Mouse (Mus musculus): ENCODE data around the gene Aox4. TPM values are rescaled to one million over a fixed set of nuclear protein-coding genes. Genes with fewer than 3 reads are reported as not detected.
A peak's percentile ranks its signal among the peaks of the same experiment; 100 is the strongest.

Gene Aox4
- polyA plus RNA-seq (2015; fragmentation: Nextera tagmentation; extraction: Ambion mirVana): 0.08 and 0.18 TPM in 2 replicates

- Histone ChIP-seq H3K27me3 (0 out of 2 replicates have a peak, but pooled peaks cover 2% of the 10 kb centered on the region), H3K4me1 (replicated peaks) (peaks cover 7% of the 10 kb centered on the region; the same call in 1 of the 2 replicates), H3K9me3 (replicated peaks) (no peaks in the 10 kb centered on the region), H3K9ac (no peak within 1 kb of the TSS), H3K4me3 (no peak within 1 kb of the TSS), H3K4me2 (no peak within 1 kb of the TSS), H3K36me3 (no peaks in the 10 kb centered on the region), H3K27ac (no peak within 1 kb of the TSS)
- ATAC-seq (replicated peaks; ENCODE audit: insufficient number of reproducible peaks, insufficient read depth, low FRiP score, low read depth): no peak
- WGBS: 79% methylated on average over 17 of the region's 17 CpGs
Measured at GRCm38 (mm10) chr1:58210203-58210602, at the start of gene Aox4. Gene Aox4 (plus strand): TSS chr1:58210397.

GRCm38 (mm10) chr1:58169893-58170292 lies 40.3 kb upstream of the Aox4 start:
- Histone ChIP-seq H3K9ac (no peak overlapping the region), H3K27me3 (peaks cover 5% of the 10 kb centered on the region; the same call in 1 of the 2 replicates), H3K4me2 (no peak overlapping the region), H3K4me3 (no peak overlapping the region), H3K27ac (no peak overlapping the region), H3K4me1 (replicated peaks) (no peaks in the 10 kb centered on the region), H3K36me3 (no peaks in the 10 kb centered on the region), H3K9me3 (replicated peaks) (no peaks in the 10 kb centered on the region)
- ATAC-seq (replicated peaks; ENCODE audit: insufficient number of reproducible peaks, insufficient read depth, low FRiP score, low read depth): no peak
- 65% methylated on average over 6 of the region's 6 CpGs for WGBS

- Histone ChIP-seq H3K36me3 (no peaks in the 10 kb centered on the region), H3K4me1 (replicated peaks) (no peaks in the 10 kb centered on the region), H3K27me3 (no peaks in the 10 kb centered on the region), H3K9ac (no peak overlapping the region), H3K4me2 (no peak overlapping the region), H3K9me3 (replicated peaks) (no peaks in the 10 kb centered on the region), H3K4me3 (no peak overlapping the region), H3K27ac (no peak overlapping the region)
- 61% methylated on average over 5 of the region's 5 CpGs for WGBS
- no peak for ATAC-seq (replicated peaks; ENCODE audit: insufficient number of reproducible peaks, insufficient read depth, low FRiP score, low read depth)
Measured at GRCm38 (mm10) chr1:58188514-58189175, 21.6 kb upstream of the Aox4 start.

GRCm38 (mm10) chr1:58194317-58194716 lies 15.9 kb upstream of the Aox4 start:
- WGBS: 92% methylated on average over 12 of the region's 12 CpGs
- H3K4me3 ChIP-seq: no peak overlapping the region
- peaks cover 10% of the 10 kb centered on the region; the same call in 1 of the 2 replicates for H3K4me1 ChIP-seq (replicated peaks)
- H3K9ac ChIP-seq: no peak overlapping the region
- H3K27me3 ChIP-seq: no peaks in the 10 kb centered on the region
- no peak for ATAC-seq (replicated peaks; ENCODE audit: insufficient number of reproducible peaks, insufficient read depth, low FRiP score, low read depth)
- H3K36me3 ChIP-seq: no peaks in the 10 kb centered on the region
- H3K27ac ChIP-seq: no peak overlapping the region
- no peaks in the 10 kb centered on the region for H3K9me3 ChIP-seq (replicated peaks)
- H3K4me2 ChIP-seq: no peak overlapping the region

GRCm38 (mm10) chr1:58194988-58195387 lies 15.2 kb upstream of the Aox4 start:
- no peak overlapping the region for H3K9ac ChIP-seq
- WGBS: 63% methylated on average over 3 of the region's 3 CpGs
- ATAC-seq (replicated peaks; ENCODE audit: insufficient number of reproducible peaks, insufficient read depth, low FRiP score, low read depth): no peak
- H3K27me3 ChIP-seq: no peaks in the 10 kb centered on the region
- H3K4me2 ChIP-seq: peak overlapping the region; percentile 42; the same call in 1 of the 2 replicates
- no peaks in the 10 kb centered on the region for H3K9me3 ChIP-seq (replicated peaks)
- no peak overlapping the region for H3K4me3 ChIP-seq
- H3K27ac ChIP-seq: no peak overlapping the region
- H3K4me1 ChIP-seq (replicated peaks): peaks cover 10% of the 10 kb centered on the region; the same call in 1 of the 2 replicates
- H3K36me3 ChIP-seq: no peaks in the 10 kb centered on the region

GRCm38 (mm10) chr1:58195541-58195940 lies 14.7 kb upstream of the Aox4 start:
- WGBS: 14% methylated on average over 10 of the region's 10 CpGs
- Histone ChIP-seq H3K9me3 (replicated peaks) (no peaks in the 10 kb centered on the region), H3K9ac (no peak overlapping the region), H3K27ac (no peak overlapping the region), H3K4me2 (peak overlapping the region; percentile 42; the same call in 1 of the 2 replicates), H3K36me3 (no peaks in the 10 kb centered on the region), H3K4me3 (no peak overlapping the region), H3K4me1 (replicated peaks) (peaks cover 10% of the 10 kb centered on the region; the same call in 1 of the 2 replicates), H3K27me3 (no peaks in the 10 kb centered on the region)
- no peak for ATAC-seq (replicated peaks; ENCODE audit: insufficient number of reproducible peaks, insufficient read depth, low FRiP score, low read depth)

GRCm38 (mm10) chr1:58197023-58197422 lies 13.2 kb upstream of the Aox4 start:
- no peaks in the 10 kb centered on the region for H3K9me3 ChIP-seq (replicated peaks)
- H3K27ac ChIP-seq: no peak overlapping the region
- no peak overlapping the region for H3K4me2 ChIP-seq
- no peaks in the 10 kb centered on the region for H3K27me3 ChIP-seq
- H3K4me3 ChIP-seq: no peak overlapping the region
- no peaks in the 10 kb centered on the region for H3K36me3 ChIP-seq
- H3K9ac ChIP-seq: no peak overlapping the region
- ATAC-seq (replicated peaks; ENCODE audit: insufficient number of reproducible peaks, insufficient read depth, low FRiP score, low read depth): no peak
- 77% methylated on average over 9 of the region's 9 CpGs for WGBS
- H3K4me1 ChIP-seq (replicated peaks): peaks cover 10% of the 10 kb centered on the region; the same call in 1 of the 2 replicates

- Histone ChIP-seq H3K4me1 (replicated peaks) (peaks cover 10% of the 10 kb centered on the region; the same call in 1 of the 2 replicates), H3K27me3 (no peaks in the 10 kb centered on the region), H3K36me3 (no peaks in the 10 kb centered on the region), H3K9me3 (replicated peaks) (no peaks in the 10 kb centered on the region), H3K4me2 (no peak overlapping the region), H3K9ac (no peak overlapping the region), H3K4me3 (no peak overlapping the region), H3K27ac (no peak overlapping the region)
- WGBS: 33% methylated on average over 4 of the region's 4 CpGs
- no peak for ATAC-seq (replicated peaks; ENCODE audit: insufficient number of reproducible peaks, insufficient read depth, low FRiP score, low read depth)
Measured at GRCm38 (mm10) chr1:58198386-58198785, 11.8 kb upstream of the Aox4 start.

GRCm38 (mm10) chr1:58212805-58213204 lies 2.6 kb downstream of the Aox4 start:
- H3K27ac ChIP-seq: no peak overlapping the region
- H3K36me3 ChIP-seq: no peaks in the 10 kb centered on the region
- H3K27me3 ChIP-seq: 0 out of 2 replicates have a peak, but pooled peaks cover 2% of the 10 kb centered on the region
- no peak overlapping the region for H3K4me2 ChIP-seq
- H3K9me3 ChIP-seq (replicated peaks): no peaks in the 10 kb centered on the region
- H3K4me3 ChIP-seq: no peak overlapping the region
- 89% methylated on average over 7 of the region's 7 CpGs for WGBS
- no peak overlapping the region for H3K9ac ChIP-seq
- no peak for ATAC-seq (replicated peaks; ENCODE audit: insufficient number of reproducible peaks, insufficient read depth, low FRiP score, low read depth)
- peaks cover 7% of the 10 kb centered on the region; the same call in 1 of the 2 replicates for H3K4me1 ChIP-seq (replicated peaks)

GRCm38 (mm10) chr1:58213838-58214237 lies 3.6 kb downstream of the Aox4 start:
- H3K9me3 ChIP-seq (replicated peaks): no peaks in the 10 kb centered on the region
- H3K27ac ChIP-seq: no peak overlapping the region
- WGBS: 68% methylated on average over 5 of the region's 5 CpGs
- H3K4me2 ChIP-seq: no peak overlapping the region
- H3K4me1 ChIP-seq (replicated peaks): peaks cover 7% of the 10 kb centered on the region; the same call in 1 of the 2 replicates
- H3K36me3 ChIP-seq: no peaks in the 10 kb centered on the region
- H3K27me3 ChIP-seq: 0 out of 2 replicates have a peak, but pooled peaks cover 2% of the 10 kb centered on the region
- no peak overlapping the region for H3K4me3 ChIP-seq
- no peak overlapping the region for H3K9ac ChIP-seq
- no peak for ATAC-seq (replicated peaks; ENCODE audit: insufficient number of reproducible peaks, insufficient read depth, low FRiP score, low read depth)

- 88% methylated on average over 4 of the region's 4 CpGs for WGBS
- Histone ChIP-seq H3K9me3 (replicated peaks) (no peaks in the 10 kb centered on the region), H3K27ac (no peak overlapping the region), H3K4me2 (no peak overlapping the region), H3K36me3 (no peaks in the 10 kb centered on the region), H3K4me1 (replicated peaks) (peaks cover 7% of the 10 kb centered on the region; the same call in 1 of the 2 replicates), H3K4me3 (no peak overlapping the region), H3K27me3 (0 out of 2 replicates have a peak, but pooled peaks cover under 1% of the 10 kb centered on the region), H3K9ac (no peak overlapping the region)
- no peak for ATAC-seq (replicated peaks; ENCODE audit: insufficient number of reproducible peaks, insufficient read depth, low FRiP score, low read depth)
Measured at GRCm38 (mm10) chr1:58215353-58215752, 5.2 kb downstream of the Aox4 start.
